Mouse (Mus musculus): ENCODE data around the gene Nbeal2.

DNA sequence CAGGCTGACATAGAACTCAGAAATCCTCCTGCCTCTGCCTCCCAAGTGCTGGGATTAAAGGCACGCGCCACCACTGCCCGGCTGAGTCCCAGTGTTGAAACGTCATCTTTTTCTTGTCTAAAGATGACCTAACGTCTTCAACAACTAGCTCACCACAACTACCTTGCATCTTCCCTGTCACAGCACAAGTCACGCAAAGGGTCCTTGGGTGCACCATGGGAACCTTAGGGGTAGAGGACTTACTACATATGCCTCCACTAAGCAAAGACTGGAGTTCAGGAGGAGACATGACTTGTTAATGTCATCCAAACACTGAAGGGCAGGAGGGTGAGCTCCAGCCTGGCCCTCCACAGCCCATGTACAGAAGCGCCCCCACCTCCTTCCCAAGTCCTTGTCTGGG lies 33.3 kb downstream of the Nbeal2 start:
- TF ChIP-seq CTCF (IDR thresholded peaks at IDR 0.05 in 2 of 3, conservative IDR thresholded peaks at IDR 0.05 in 1 of 3; ENCODE audit: control insufficient read depth in 1 of 3, insufficient read depth in 1 of 3, low read depth in 2 of 3, low read length in 3 of 3, poor library complexity in 1 of 3, severe bottlenecking in 1 of 3) (no peak), JUND (IDR thresholded peaks at IDR 0.05; ENCODE audit: low read depth, low read length) (no peak), TCF12 (IDR thresholded peaks at IDR 0.05; ENCODE audit: low read depth, low read length) (no peak), MXI1 (IDR thresholded peaks at IDR 0.05; ENCODE audit: low read depth, low read length) (no peak), MAX (IDR thresholded peaks at IDR 0.05; ENCODE audit: low read length) (no peak), MAFK (IDR thresholded peaks at IDR 0.05; ENCODE audit: borderline replicate concordance, low read depth, low read length) (no peak), BHLHE40 (IDR thresholded peaks at IDR 0.05; ENCODE audit: borderline replicate concordance, low read depth, low read length) (no peak), POLR2AphosphoS5 (IDR thresholded peaks at IDR 0.05; ENCODE audit: borderline replicate concordance, low read depth, low read length) (no peak), SMC3 (IDR thresholded peaks at IDR 0.05; ENCODE audit: low read depth, low read length) (no peak), MYB (IDR thresholded peaks at IDR 0.05; ENCODE audit: low read depth, low read length) (no peak), USF1 (IDR thresholded peaks at IDR 0.05; ENCODE audit: low read depth, low read length) (no peak), TBP (IDR thresholded peaks at IDR 0.05; ENCODE audit: low read depth, low read length) (no peak)
